Mouse (Mus musculus) kidney, embryonic 16.5 days (tissue): Measurements from ENCODE around the gene Hcn2. TPM values are rescaled to one million over a fixed set of nuclear protein-coding genes. Genes with fewer than 3 reads are reported as not detected.

Source experiments
- ATAC-seq: fragments of 200-750 bp; cut with Nextera tagmentation; 2 replicates; pipeline ENCODE4 v1.8.0; 2017; ENCODE audit warnings: moderate TSS enrichment; ENCODE audit not compliant: low FRiP score, low TSS enrichment
- H3K27ac ChIP-seq: fragments of 300-500 bp; sonication (generic); 2 replicates; pipeline ENCODE4 v1.5.1; 2014; ENCODE audit warnings: low read length
- H3K27me3 ChIP-seq: fragments of 300-500 bp; sonication (generic); 2 replicates; pipeline ENCODE4 v1.6.1; 2014; ENCODE audit warnings: low read length, control low read depth, mixed read lengths; ENCODE audit not compliant: insufficient read depth
- H3K36me3 ChIP-seq: fragments of 300-500 bp; sonication (generic); 2 replicates; pipeline ENCODE4 v1.6.1; 2014; ENCODE audit warnings: low read length, control low read depth, mixed read lengths; ENCODE audit not compliant: insufficient read depth
- H3K4me1 ChIP-seq: fragments of 300-500 bp; sonication (generic); 2 replicates; pipeline ENCODE4 v1.6.1; 2014; ENCODE audit warnings: low read length, control low read depth, mixed read lengths; ENCODE audit not compliant: insufficient read depth
- H3K4me2 ChIP-seq: fragments of 300-500 bp; sonication (generic); replicated peaks from 2 replicates; pipeline ENCODE4 v1.6.1; 2014; ENCODE audit warnings: low read depth, low read length
- H3K4me3 ChIP-seq: fragments of 300-500 bp; sonication (generic); 2 replicates; pipeline ENCODE4 v1.5.1; 2014; ENCODE audit warnings: mild to moderate bottlenecking, low read length
- H3K9ac ChIP-seq: fragments of 300-500 bp; sonication (generic); replicated peaks from 2 replicates; pipeline ENCODE4 v1.6.1; 2014; ENCODE audit warnings: low read length
- H3K9me3 ChIP-seq: fragments of 300-500 bp; sonication (generic); 2 replicates; pipeline ENCODE4 v1.6.1; 2016; ENCODE audit warnings: low read length, control low read depth
- WGBS: fragments of 180-500 bp; shearing (Covaris S2); extraction: QIAGEN DNeasy Blood & Tissue Kit; methylation state at CpG from one replicate; pipeline ENCODE4 v1.1.7; 2014; 5-methylcytosine and 5-hydroxymethylcytosine counted together
- polyA plus RNA-seq: library from polyadenylated mRNA; unstranded; fragments of >200 nt; fragmentation: Nextera tagmentation; extraction: Ambion mirVana; gene quantifications from 2 replicates; pipeline ENCODE4 v1.2.1, GENCODE M21; 2015

Hcn2 gene
- polyA plus RNA-seq, 1 experiment from 2014 or later: 0.05 TPM

DNA sequence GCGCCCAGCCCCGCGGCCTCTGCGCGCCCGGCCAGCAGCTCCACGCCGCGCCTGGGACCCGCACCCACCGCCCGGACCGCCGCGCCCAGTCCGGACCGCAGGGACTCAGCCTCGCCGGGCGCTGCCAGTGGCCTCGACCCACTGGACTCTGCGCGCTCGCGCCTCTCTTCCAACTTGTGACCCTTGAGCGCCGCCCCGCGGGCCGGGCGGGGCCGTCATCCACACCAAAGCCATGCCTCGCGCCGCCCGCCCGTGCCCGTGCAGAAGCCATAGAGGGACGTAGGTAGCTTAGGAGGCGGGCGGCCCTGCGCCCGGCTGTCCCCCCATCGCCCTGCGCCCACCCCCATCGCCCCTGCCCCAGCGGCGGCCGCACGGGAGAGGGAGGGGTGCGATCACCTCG, 18.9 kb downstream of the Hcn2 start:
- Histone ChIP-seq H3K27me3 (no peaks in the 10 kb centered on the region; the same call in 1 of the 2 replicates), H3K36me3 (peaks cover 77% of the 10 kb centered on the region), H3K4me3 (peak overlapping the region; percentile 18; the same call in 1 of the 2 replicates), H3K9ac (0 out of 2 replicates have a peak overlapping the region, but pooled peaks have one; percentile 22), H3K27ac (no peak overlapping the region), H3K4me1 (0 out of 2 replicates have a peak, but pooled peaks cover 5% of the 10 kb centered on the region), H3K4me2 (peak overlapping the region; percentile 46), H3K9me3 (peaks cover 58% of the 10 kb centered on the region)
- no peak for ATAC-seq
- 28% methylated on average over 35 of the region's 52 CpGs for WGBS

DNA sequence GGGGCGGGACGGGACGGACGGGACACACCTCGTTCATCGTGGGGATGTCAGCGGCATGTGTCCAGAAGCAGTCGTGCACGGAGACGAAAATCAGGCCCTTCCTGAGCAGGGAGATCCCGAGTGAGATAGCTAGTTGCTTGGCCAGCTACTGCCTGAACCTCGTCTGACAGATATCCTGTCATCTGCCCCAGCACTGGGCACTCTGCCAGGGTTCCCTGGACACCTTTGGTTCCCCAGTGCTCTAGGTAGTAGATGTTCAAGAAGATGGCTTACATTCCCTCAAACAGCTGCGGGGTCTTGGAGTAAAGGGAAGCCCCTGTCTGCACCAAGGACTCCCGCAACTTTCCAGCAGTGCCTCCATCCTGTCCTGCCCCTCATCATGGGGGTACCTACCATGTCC, 20.3 kb downstream of the Hcn2 start:
- Histone ChIP-seq H3K4me3 (no peak overlapping the region), H3K36me3 (peaks cover 90% of the 10 kb centered on the region), H3K27me3 (no peaks in the 10 kb centered on the region; the same call in 1 of the 2 replicates), H3K27ac (no peak overlapping the region), H3K4me1 (0 out of 2 replicates have a peak, but pooled peaks cover 5% of the 10 kb centered on the region), H3K4me2 (no peak overlapping the region), H3K9ac (no peak overlapping the region), H3K9me3 (peaks cover 63% of the 10 kb centered on the region)
- no peak for ATAC-seq
- 81% methylated on average over 14 of the region's 14 CpGs for WGBS

DNA sequence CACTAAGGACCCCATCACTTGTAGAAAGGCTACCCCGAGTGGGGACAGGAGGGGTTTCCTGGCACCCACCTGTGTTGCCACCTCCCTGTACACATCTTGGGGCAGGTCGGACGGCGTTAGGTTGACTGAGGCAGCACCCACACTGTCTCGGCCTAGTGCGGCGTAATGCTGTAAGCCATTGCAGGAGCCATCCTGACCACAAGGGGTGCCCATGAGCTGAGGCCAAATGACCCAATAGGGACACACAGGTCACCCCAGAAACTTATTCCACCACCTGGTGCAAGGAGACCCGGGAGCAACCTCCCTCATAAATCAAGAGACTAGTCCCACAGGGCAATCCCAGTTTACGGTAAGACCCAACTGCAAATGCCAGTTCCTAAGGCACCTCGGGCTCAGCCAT, 21.8 kb downstream of the Hcn2 start:
- Histone ChIP-seq H3K9me3 (peaks cover 59% of the 10 kb centered on the region), H3K27ac (no peak overlapping the region)
- WGBS: 91% methylated on average over 10 of the region's 10 CpGs

DNA sequence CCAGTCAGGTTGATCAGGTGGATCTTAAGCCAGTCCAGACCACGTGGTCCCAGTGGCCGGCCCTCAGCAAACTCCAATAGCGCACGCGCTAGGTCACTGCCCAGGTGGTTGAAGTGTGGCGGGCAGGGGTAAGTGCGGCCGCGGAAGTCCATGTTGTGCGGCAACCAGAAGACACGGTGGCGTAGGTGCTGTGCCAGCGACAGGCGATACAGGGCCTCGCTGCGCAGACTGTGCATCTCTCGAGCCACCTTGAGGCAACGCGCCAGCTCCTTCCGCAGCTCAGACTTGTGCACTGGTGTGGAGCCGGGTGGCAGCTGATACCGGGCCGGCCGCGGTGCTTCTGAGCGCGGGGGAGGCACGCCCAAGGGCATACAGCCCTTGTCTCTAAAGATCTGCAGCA, 22.8 kb downstream of the Hcn2 start:
- no peak for ATAC-seq
- Histone ChIP-seq H3K27ac (no peak overlapping the region), H3K36me3 (peaks cover 97% of the 10 kb centered on the region), H3K9me3 (peaks cover 59% of the 10 kb centered on the region), H3K4me2 (no peak overlapping the region), H3K9ac (no peak overlapping the region), H3K4me3 (no peak overlapping the region), H3K4me1 (0 out of 2 replicates have a peak, but pooled peaks cover 5% of the 10 kb centered on the region), H3K27me3 (no peaks in the 10 kb centered on the region; the same call in 1 of the 2 replicates)
- 97% methylated on average over 28 of the region's 28 CpGs for WGBS

More for the DNA sequence above, 21.8 kb downstream of the Hcn2 start:
- Histone ChIP-seq H3K4me3 (no peak overlapping the region), H3K27me3 (no peaks in the 10 kb centered on the region; the same call in 1 of the 2 replicates), H3K4me1 (0 out of 2 replicates have a peak, but pooled peaks cover 5% of the 10 kb centered on the region), H3K9ac (no peak overlapping the region), H3K4me2 (no peak overlapping the region), H3K36me3 (peaks cover 98% of the 10 kb centered on the region)
- no peak for ATAC-seq

DNA sequence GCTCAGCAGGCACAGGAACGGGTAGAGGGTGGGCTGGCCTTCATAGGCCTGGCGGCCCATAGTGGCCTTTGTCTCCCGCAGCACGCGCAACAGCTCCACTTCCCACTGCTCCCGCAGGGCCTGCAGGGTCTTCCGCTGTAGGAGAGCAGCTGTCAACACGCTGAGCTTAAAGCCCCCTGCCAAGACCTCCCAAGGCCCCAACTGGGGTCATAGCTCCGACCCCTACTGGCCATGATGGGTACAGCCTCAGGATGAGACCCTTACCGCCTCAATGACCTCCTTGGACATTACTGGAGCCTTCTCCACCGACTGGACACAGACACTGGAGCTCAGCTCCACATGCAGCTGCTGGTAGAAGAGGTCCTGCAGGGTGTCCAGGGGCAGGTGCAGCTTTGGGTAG, 24.4 kb downstream of the Hcn2 start:
- WGBS: 76% methylated on average over 11 of the region's 11 CpGs
- Histone ChIP-seq H3K9me3 (peaks cover 50% of the 10 kb centered on the region), H3K4me3 (no peak overlapping the region), H3K36me3 (peaks cover 84% of the 10 kb centered on the region), H3K27me3 (no peaks in the 10 kb centered on the region; the same call in 1 of the 2 replicates), H3K4me1 (peaks cover 7% of the 10 kb centered on the region), H3K9ac (no peak overlapping the region), H3K27ac (no peak overlapping the region), H3K4me2 (no peak overlapping the region)
- ATAC-seq: no peak

DNA sequence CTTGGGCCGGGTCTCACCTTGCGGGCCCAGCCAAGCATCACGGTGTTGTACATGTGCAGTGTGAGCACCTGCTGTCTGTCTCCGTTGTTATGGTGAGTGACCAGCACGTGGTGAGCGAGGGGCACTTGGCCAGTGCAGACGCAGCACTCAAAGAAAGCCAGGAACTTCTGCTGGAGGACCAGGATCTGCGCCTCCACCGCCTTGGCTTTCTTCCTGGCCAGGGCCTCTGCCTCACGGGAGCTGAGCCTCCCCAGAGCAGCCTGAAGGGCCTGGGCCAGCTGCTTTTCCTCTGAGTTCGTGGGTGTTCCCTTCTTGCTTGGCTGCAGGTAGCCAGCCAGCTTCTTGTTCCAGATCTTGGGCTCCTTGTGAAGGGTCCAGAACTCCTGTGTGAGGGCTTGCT, 26.7 kb downstream of the Hcn2 start:
- H3K4me1 ChIP-seq: peaks cover 11% of the 10 kb centered on the region
- H3K27me3 ChIP-seq: no peaks in the 10 kb centered on the region
- WGBS: 91% methylated on average over 11 of the region's 11 CpGs
- H3K4me2 ChIP-seq: no peak overlapping the region
- peaks cover 27% of the 10 kb centered on the region for H3K9me3 ChIP-seq
- H3K4me3 ChIP-seq: no peak overlapping the region
- H3K36me3 ChIP-seq: peaks cover 61% of the 10 kb centered on the region
- no peak for ATAC-seq
- no peak overlapping the region for H3K27ac ChIP-seq
- H3K9ac ChIP-seq: no peak overlapping the region

DNA sequence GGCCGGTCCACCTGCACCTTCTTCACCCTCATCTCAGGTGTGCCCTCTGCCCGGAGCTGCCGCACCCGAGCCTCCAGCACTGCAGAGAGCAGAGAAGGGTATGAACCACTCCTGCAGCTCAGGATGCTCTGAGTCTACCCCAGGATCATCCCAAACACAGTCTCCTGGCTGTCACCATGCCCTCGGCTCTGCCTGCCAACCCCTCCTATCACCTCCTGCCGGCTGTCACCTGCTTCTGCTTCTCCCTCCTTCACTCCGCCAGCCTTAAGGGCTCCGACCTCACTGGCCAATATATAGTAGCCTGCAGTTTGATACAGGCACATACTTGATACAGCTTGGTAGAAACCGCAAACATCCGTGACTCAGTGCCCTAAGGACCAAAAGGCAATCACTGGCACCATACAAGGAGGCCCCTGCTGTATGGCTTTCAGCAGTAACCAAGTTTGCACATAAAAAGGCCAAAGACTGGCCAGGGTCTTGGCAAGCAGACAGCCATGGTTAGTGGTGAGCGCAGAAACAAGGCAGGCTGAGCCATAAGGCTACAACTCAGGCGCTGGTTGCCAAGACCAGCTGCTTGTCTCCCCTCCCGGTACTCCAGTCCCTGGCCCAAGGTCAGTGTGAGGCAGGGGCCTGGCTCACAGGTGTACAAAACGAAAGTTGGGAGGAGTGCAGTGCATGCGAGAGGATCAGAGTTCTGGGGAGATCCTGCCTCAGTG, 27.4 kb downstream of the Hcn2 start:
- WGBS: 95% methylated on average over 15 of the region's 15 CpGs
- no peak overlapping the region for H3K4me3 ChIP-seq
- no peak overlapping the region for H3K4me2 ChIP-seq
- ATAC-seq: no peak
- peaks cover 11% of the 10 kb centered on the region for H3K4me1 ChIP-seq
- peaks cover 54% of the 10 kb centered on the region for H3K36me3 ChIP-seq
- no peaks in the 10 kb centered on the region for H3K27me3 ChIP-seq
- H3K9me3 ChIP-seq: peaks cover 21% of the 10 kb centered on the region
- H3K9ac ChIP-seq: no peak overlapping the region
- H3K27ac ChIP-seq: no peak overlapping the region

- Histone ChIP-seq H3K27me3 (no peaks in the 10 kb centered on the region), H3K4me3 (peak overlapping the region; percentile 78), H3K9ac (peak overlapping the region; percentile 5; the same call in 1 of the 2 replicates), H3K4me2 (peak overlapping the region; percentile 59), H3K27ac (no peak overlapping the region), H3K4me1 (peaks cover 11% of the 10 kb centered on the region), H3K9me3 (peaks cover 5% of the 10 kb centered on the region; the same call in 1 of the 2 replicates), H3K36me3 (peaks cover 38% of the 10 kb centered on the region)
- no peak for ATAC-seq
- WGBS: 84% methylated on average over 3 of the region's 3 CpGs
Measured at GRCm38 (mm10) chr10:79745411-79745810, 29.0 kb downstream of the Hcn2 start.

DNA sequence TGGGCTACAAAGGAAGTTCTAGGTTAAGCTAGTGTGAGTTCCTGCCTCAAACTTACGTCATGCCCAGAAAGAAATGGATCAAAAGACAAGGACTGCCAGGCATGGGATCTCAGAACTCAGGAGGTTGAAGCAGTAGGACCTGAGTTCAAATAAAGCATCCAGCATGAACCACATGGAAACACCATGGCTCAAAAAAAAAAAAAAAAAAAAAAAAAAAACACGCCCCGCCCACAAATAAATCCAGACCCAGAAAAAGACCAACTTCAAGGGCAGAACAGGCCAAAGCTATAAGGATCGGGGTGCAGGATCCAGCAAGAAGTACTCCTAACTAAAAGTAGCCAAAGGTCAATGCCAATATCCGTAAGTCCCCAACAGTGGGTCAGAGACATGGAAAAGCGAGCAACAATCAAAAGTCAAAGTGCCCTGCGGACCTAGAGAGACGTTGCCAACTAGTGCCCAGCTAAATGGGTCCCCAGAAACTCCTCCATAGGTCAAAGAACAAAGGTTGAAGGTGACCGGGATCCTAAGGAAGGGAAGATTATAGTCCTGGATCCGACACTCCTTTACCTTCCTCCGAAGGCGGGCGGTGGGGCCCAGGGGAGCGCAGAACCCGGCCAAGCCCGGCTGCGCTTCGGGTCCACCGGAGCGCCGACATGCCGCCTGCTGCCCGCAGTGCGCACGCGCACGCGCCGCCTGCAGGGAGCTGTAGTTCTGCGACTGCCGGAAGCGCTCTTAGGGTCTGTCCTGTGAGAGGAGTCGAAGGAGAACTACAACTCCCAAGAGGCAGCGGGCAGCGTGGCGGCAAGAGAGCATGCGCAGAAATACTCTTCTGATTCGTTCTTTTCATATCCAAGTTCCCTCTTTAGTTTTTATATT, 29.7 kb downstream of the Hcn2 start, which contains the start of gene Polrmt:
TSS of gene Polrmt (minus strand) at position 684 of the 876 bp plus-strand sequence.
- Histone ChIP-seq H3K36me3 (peaks cover 31% of the 10 kb centered on the region), H3K27ac (peak within 1 kb of the TSS; percentile 43; the same call in 1 of the 2 replicates), H3K9me3 (no peaks in the 10 kb centered on the region; the same call in 1 of the 2 replicates), H3K9ac (peak within 1 kb of the TSS; percentile 77), H3K27me3 (no peaks in the 10 kb centered on the region), H3K4me1 (peaks cover 11% of the 10 kb centered on the region), H3K4me2 (peak within 1 kb of the TSS; percentile 59), H3K4me3 (peak within 1 kb of the TSS; percentile 78)
- peak; percentile 96 for ATAC-seq
- WGBS: 3% methylated on average over 38 of the region's 38 CpGs
